Mouse (Mus musculus): Measurements from ENCODE around the gene Gli3. TPM values are rescaled to one million over a fixed set of nuclear protein-coding genes. Genes with fewer than 3 reads are reported as not detected.

The Gli3 gene
- polyA plus RNA-seq, 1 experiment from 2014 or later, result 4.8 TPM

- Histone ChIP-seq H3K36me3 (ENCODE audit: control insufficient read depth, insufficient read depth, low read length) (no peaks in the 10 kb centered on the region), H3K4me2 (ENCODE audit: low read length) (no peak overlapping the region), H3K9ac (ENCODE audit: low read depth, low read length) (no peak overlapping the region), H3K9me3 (replicated peaks; ENCODE audit: control insufficient read depth, low read length, poor library complexity, severe bottlenecking) (no peaks in the 10 kb centered on the region), H3K4me3 (ENCODE audit: low read depth, low read length) (no peak overlapping the region), H3K27me3 (ENCODE audit: control insufficient read depth, insufficient read depth, low read depth, low read length) (no peaks in the 10 kb centered on the region), H3K4me1 (ENCODE audit: control insufficient read depth, insufficient read depth, low read length) (peaks cover 19% of the 10 kb centered on the region), H3K27ac (ENCODE audit: low read length) (no peak overlapping the region)
- WGBS, result 78% methylated on average over 3 of the region's 3 CpGs
- ATAC-seq, result no peak
Measured at GRCm38 (mm10) chr13:15552009-15552408, 89.0 kb downstream of the Gli3 start.

GRCm38 (mm10) chr13:15556646-15557098 lies 93.6 kb downstream of the Gli3 start:
- Histone ChIP-seq H3K4me1 (ENCODE audit: control insufficient read depth, insufficient read depth, low read length) (peaks cover 12% of the 10 kb centered on the region), H3K36me3 (ENCODE audit: control insufficient read depth, insufficient read depth, low read length) (no peaks in the 10 kb centered on the region), H3K9me3 (replicated peaks; ENCODE audit: control insufficient read depth, low read length, poor library complexity, severe bottlenecking) (no peaks in the 10 kb centered on the region), H3K27me3 (ENCODE audit: control insufficient read depth, insufficient read depth, low read depth, low read length) (no peaks in the 10 kb centered on the region), H3K27ac (ENCODE audit: low read length) (no peak overlapping the region), H3K4me2 (ENCODE audit: low read length) (no peak overlapping the region), H3K9ac (ENCODE audit: low read depth, low read length) (no peak overlapping the region), H3K4me3 (ENCODE audit: low read depth, low read length) (no peak overlapping the region)
- WGBS, result 13% methylated on average over 2 of the region's 2 CpGs
- peak; percentile 49 for ATAC-seq

- no peak overlapping the region for H3K27ac ChIP-seq (ENCODE audit: low read length)
- no peak overlapping the region for H3K4me2 ChIP-seq (ENCODE audit: low read length)
- H3K36me3 ChIP-seq (ENCODE audit: control insufficient read depth, insufficient read depth, low read length), result no peaks in the 10 kb centered on the region
- H3K4me1 ChIP-seq (ENCODE audit: control insufficient read depth, insufficient read depth, low read length), result peaks cover 1% of the 10 kb centered on the region; the same call in 1 of the 2 replicates
- H3K9ac ChIP-seq (ENCODE audit: low read depth, low read length), result no peak overlapping the region
- no peak overlapping the region for H3K4me3 ChIP-seq (ENCODE audit: low read depth, low read length)
- ATAC-seq, result no peak
- H3K27me3 ChIP-seq (ENCODE audit: control insufficient read depth, insufficient read depth, low read depth, low read length), result no peaks in the 10 kb centered on the region
- 85% methylated on average over 3 of the region's 3 CpGs for WGBS
- no peaks in the 10 kb centered on the region for H3K9me3 ChIP-seq (replicated peaks; ENCODE audit: control insufficient read depth, low read length, poor library complexity, severe bottlenecking)
Measured at GRCm38 (mm10) chr13:15561441-15561840, 98.4 kb downstream of the Gli3 start.

GRCm38 (mm10) chr13:15570908-15571568 lies 108.0 kb downstream of the Gli3 start:
- Histone ChIP-seq H3K4me1 (ENCODE audit: control insufficient read depth, insufficient read depth, low read length) (peaks cover 9% of the 10 kb centered on the region), H3K27ac (ENCODE audit: low read length) (no peak overlapping the region), H3K9me3 (replicated peaks; ENCODE audit: control insufficient read depth, low read length, poor library complexity, severe bottlenecking) (no peaks in the 10 kb centered on the region), H3K36me3 (ENCODE audit: control insufficient read depth, insufficient read depth, low read length) (no peaks in the 10 kb centered on the region), H3K4me3 (ENCODE audit: low read depth, low read length) (peak overlapping the region; percentile 13), H3K9ac (ENCODE audit: low read depth, low read length) (no peak overlapping the region; the same call in 1 of the 2 replicates), H3K27me3 (ENCODE audit: control insufficient read depth, insufficient read depth, low read depth, low read length) (no peaks in the 10 kb centered on the region), H3K4me2 (ENCODE audit: low read length) (peak overlapping the region; percentile 44)
- peak; percentile 85 for ATAC-seq
- 7% methylated on average over 15 of the region's 15 CpGs for WGBS

- Histone ChIP-seq H3K27me3 (ENCODE audit: control insufficient read depth, insufficient read depth, low read depth, low read length) (no peaks in the 10 kb centered on the region), H3K9ac (ENCODE audit: low read depth, low read length) (0 out of 2 replicates have a peak overlapping the region, but pooled peaks have one; percentile 0), H3K9me3 (replicated peaks; ENCODE audit: control insufficient read depth, low read length, poor library complexity, severe bottlenecking) (no peaks in the 10 kb centered on the region), H3K4me2 (ENCODE audit: low read length) (no peak overlapping the region), H3K4me3 (ENCODE audit: low read depth, low read length) (no peak overlapping the region), H3K4me1 (ENCODE audit: control insufficient read depth, insufficient read depth, low read length) (peaks cover 13% of the 10 kb centered on the region), H3K36me3 (ENCODE audit: control insufficient read depth, insufficient read depth, low read length) (no peaks in the 10 kb centered on the region), H3K27ac (ENCODE audit: low read length) (peak overlapping the region; percentile 12; the same call in 1 of the 2 replicates)
- no peak for ATAC-seq
- WGBS, result 41% methylated on average over 8 of the region's 8 CpGs
Measured at GRCm38 (mm10) chr13:15577133-15577917, 114.3 kb downstream of the Gli3 start.

- no peak overlapping the region for H3K4me3 ChIP-seq (ENCODE audit: low read depth, low read length)
- H3K27me3 ChIP-seq (ENCODE audit: control insufficient read depth, insufficient read depth, low read depth, low read length), result no peaks in the 10 kb centered on the region
- WGBS, result 67% methylated on average over 5 of the region's 5 CpGs
- no peak overlapping the region for H3K9ac ChIP-seq (ENCODE audit: low read depth, low read length)
- H3K4me1 ChIP-seq (ENCODE audit: control insufficient read depth, insufficient read depth, low read length), result peaks cover 13% of the 10 kb centered on the region
- H3K4me2 ChIP-seq (ENCODE audit: low read length), result no peak overlapping the region
- no peaks in the 10 kb centered on the region for H3K9me3 ChIP-seq (replicated peaks; ENCODE audit: control insufficient read depth, low read length, poor library complexity, severe bottlenecking)
- no peak for ATAC-seq
- no peak overlapping the region for H3K27ac ChIP-seq (ENCODE audit: low read length)
- H3K36me3 ChIP-seq (ENCODE audit: control insufficient read depth, insufficient read depth, low read length), result no peaks in the 10 kb centered on the region
Measured at GRCm38 (mm10) chr13:15580458-15580857, 117.4 kb downstream of the Gli3 start.

DNA sequence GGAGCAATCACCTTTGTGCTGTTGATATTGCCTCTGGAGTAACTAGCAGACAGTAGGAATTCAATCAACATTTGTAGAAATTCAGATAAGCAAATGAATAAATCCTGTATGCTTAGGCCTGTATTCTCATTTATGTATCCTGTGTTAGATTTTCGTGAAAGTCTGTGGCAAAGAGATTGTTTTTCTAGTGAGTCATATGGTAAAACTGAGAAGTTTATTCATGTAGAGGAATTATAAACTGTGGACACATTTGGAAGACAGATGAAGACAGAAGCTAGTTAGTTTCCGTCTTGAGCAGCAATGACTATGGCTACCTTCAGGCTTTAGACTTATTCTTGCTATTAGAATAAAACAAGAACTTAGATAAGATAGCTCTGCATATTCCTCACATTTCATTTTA lies 122.9 kb downstream of the Gli3 start:
- Histone ChIP-seq H3K9ac (ENCODE audit: low read depth, low read length) (no peak overlapping the region), H3K4me3 (ENCODE audit: low read depth, low read length) (no peak overlapping the region), H3K36me3 (ENCODE audit: control insufficient read depth, insufficient read depth, low read length) (no peaks in the 10 kb centered on the region), H3K4me2 (ENCODE audit: low read length) (no peak overlapping the region), H3K9me3 (replicated peaks; ENCODE audit: control insufficient read depth, low read length, poor library complexity, severe bottlenecking) (no peaks in the 10 kb centered on the region), H3K4me1 (ENCODE audit: control insufficient read depth, insufficient read depth, low read length) (no peaks in the 10 kb centered on the region), H3K27ac (ENCODE audit: low read length) (no peak overlapping the region), H3K27me3 (ENCODE audit: control insufficient read depth, insufficient read depth, low read depth, low read length) (no peaks in the 10 kb centered on the region)
- 95% methylated on average over 2 of the region's 2 CpGs for WGBS
- ATAC-seq, result no peak

DNA sequence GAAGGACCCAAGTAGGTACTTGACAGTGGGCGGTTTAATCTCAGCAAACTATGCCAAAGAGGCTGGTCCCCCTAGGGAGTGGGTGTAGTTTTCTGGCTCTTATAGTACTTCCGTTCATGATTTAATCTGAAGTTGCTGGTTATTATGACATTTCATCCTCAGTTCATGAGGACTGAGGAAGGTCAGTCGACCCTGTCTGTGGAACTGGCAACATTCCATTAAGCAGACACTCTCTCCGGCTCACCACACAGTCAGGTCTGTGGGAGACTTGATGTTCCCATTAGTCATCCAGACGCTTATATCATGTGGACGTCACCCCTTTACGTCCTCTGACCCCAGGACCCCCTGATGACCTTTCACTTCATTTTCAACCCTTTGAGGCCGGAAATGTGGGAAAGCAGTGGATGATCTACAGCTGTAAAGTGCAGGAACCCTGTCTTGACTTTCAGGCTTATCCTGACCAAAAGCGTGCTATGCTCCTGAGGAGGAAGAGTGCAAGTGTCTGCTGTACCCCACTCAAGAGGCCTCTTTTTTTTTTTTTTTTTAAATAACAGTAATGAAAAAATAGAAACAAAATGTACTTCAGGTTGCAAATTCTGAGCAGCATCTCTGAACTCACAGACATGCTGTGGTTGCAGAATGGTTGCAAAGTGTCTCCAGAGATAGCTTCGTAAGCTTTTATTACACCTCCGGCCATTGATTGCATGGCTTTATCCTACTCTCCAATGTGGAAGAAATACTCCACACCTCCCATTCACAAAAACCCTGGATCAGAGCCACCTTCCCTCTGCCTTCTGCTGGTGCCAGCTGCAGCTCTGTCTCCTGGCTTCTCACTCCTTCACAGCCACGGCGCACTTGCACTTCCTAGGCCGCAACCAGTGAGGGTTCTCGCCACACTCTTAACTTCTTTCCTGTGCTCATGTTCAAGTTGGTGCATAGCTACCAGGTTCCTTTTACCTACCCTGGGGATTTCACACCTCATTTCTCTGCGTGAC lies 125.5 kb downstream of the Gli3 start:
- H3K27ac ChIP-seq (ENCODE audit: low read length), result no peak overlapping the region
- H3K4me1 ChIP-seq (ENCODE audit: control insufficient read depth, insufficient read depth, low read length), result no peaks in the 10 kb centered on the region
- no peak for ATAC-seq
- H3K4me3 ChIP-seq (ENCODE audit: low read depth, low read length), result no peak overlapping the region
- H3K4me2 ChIP-seq (ENCODE audit: low read length), result no peak overlapping the region
- WGBS, result 79% methylated on average over 16 of the region's 16 CpGs
- no peak overlapping the region for H3K9ac ChIP-seq (ENCODE audit: low read depth, low read length)
- H3K9me3 ChIP-seq (replicated peaks; ENCODE audit: control insufficient read depth, low read length, poor library complexity, severe bottlenecking), result no peaks in the 10 kb centered on the region
- H3K36me3 ChIP-seq (ENCODE audit: control insufficient read depth, insufficient read depth, low read length), result no peaks in the 10 kb centered on the region
- no peaks in the 10 kb centered on the region for H3K27me3 ChIP-seq (ENCODE audit: control insufficient read depth, insufficient read depth, low read depth, low read length)

Measured in midbrain, embryonic 16.5 days (tissue).